Mouse (Mus musculus) yolk sac, embryonic 10.5 days (tissue): ENCODE data around the gene Tnfrsf4.

Experiments used
- DNase-seq: peaks from one replicate; pipeline ENCODE4 v3.0.0-alpha.2; 2017; ENCODE audit warnings: low spot score

Gene Tnfrsf4

GRCm38 (mm10) chr4:156013637-156014036 lies at the start of gene Tnfrsf4:
TSS of gene Tnfrsf4 (plus strand) at chr4:156013843.
- DNase-seq: no peak

- peak; percentile 38 for DNase-seq
Observed at GRCm38 (mm10) chr4:155964396-155964795, 49.2 kb upstream of the Tnfrsf4 start.

GRCm38 (mm10) chr4:155969043-155969653 lies 44.5 kb upstream of the Tnfrsf4 start:
- DNase-seq: no peak

- DNase-seq: no peak
Observed at GRCm38 (mm10) chr4:155970286-155970685, 43.4 kb upstream of the Tnfrsf4 start.

- no peak for DNase-seq
Observed at GRCm38 (mm10) chr4:155972651-155973050, 41.0 kb upstream of the Tnfrsf4 start.

- no peak for DNase-seq
Observed at GRCm38 (mm10) chr4:155973239-155973638, 40.4 kb upstream of the Tnfrsf4 start.

- no peak for DNase-seq
Observed at GRCm38 (mm10) chr4:155981436-155982082, 32.1 kb upstream of the Tnfrsf4 start.

GRCm38 (mm10) chr4:155983788-155984187 lies 29.9 kb upstream of the Tnfrsf4 start:
- DNase-seq: no peak

GRCm38 (mm10) chr4:155991211-155991907 lies 22.3 kb upstream of the Tnfrsf4 start:
- DNase-seq: no peak

GRCm38 (mm10) chr4:155991908-155992230 lies 21.8 kb upstream of the Tnfrsf4 start:
- no peak for DNase-seq

- DNase-seq: peak; percentile 87
Observed at GRCm38 (mm10) chr4:155992241-155992905, 21.3 kb upstream of the Tnfrsf4 start, which contains the start of the genes B3galt6 and Sdf4. TSS of gene B3galt6 (minus strand) at chr4:155992649. TSS of gene Sdf4 (plus strand) at chr4:155992872.

- peak; percentile 95 for DNase-seq
Observed at GRCm38 (mm10) chr4:155992906-155993547, 20.6 kb upstream of the Tnfrsf4 start.

- DNase-seq: no peak
Observed at GRCm38 (mm10) chr4:155993606-155994005, 20.0 kb upstream of the Tnfrsf4 start.

- no peak for DNase-seq
Observed at GRCm38 (mm10) chr4:156004109-156004508, 9.5 kb upstream of the Tnfrsf4 start.

GRCm38 (mm10) chr4:156008369-156008768 lies 5.3 kb upstream of the Tnfrsf4 start:
- no peak for DNase-seq

- DNase-seq: no peak
Observed at GRCm38 (mm10) chr4:156014436-156014835, 793 bp downstream of the Tnfrsf4 start.

GRCm38 (mm10) chr4:156019771-156020170 lies 6.1 kb downstream of the Tnfrsf4 start:
- DNase-seq: no peak

- DNase-seq: no peak
Observed at GRCm38 (mm10) chr4:156021381-156021780, 7.7 kb downstream of the Tnfrsf4 start.

GRCm38 (mm10) chr4:156021942-156022419 lies 8.3 kb downstream of the Tnfrsf4 start:
- DNase-seq: no peak

- no peak for DNase-seq
Observed at GRCm38 (mm10) chr4:156023520-156023919, 9.9 kb downstream of the Tnfrsf4 start.

- DNase-seq: no peak
Observed at GRCm38 (mm10) chr4:156024184-156024583, 10.5 kb downstream of the Tnfrsf4 start.

- no peak for DNase-seq
Observed at GRCm38 (mm10) chr4:156026013-156026412, 12.4 kb downstream of the Tnfrsf4 start, which contains the start of gene Tnfrsf18. TSS of gene Tnfrsf18 (plus strand) at chr4:156026164.
